Mouse (Mus musculus) large intestine, adult 2 months (tissue): Measurements from ENCODE around the gene CT030661.1. TPM values are rescaled to one million over a fixed set of nuclear protein-coding genes. Genes with fewer than 3 reads are reported as not detected.
"Not testable (repeated sequence)": the region's sequence is repeated elsewhere in the genome, so short reads cannot be mapped to it uniquely, and the experiment has no call there.

Experiments
- DNase-seq: peaks from one replicate; pipeline ENCODE4 v3.0.0-alpha.2; 2012; ENCODE audit warnings: low read depth, low spot score
- WGBS: fragments of 180-500 bp; shearing (Covaris S2); methylation state at CpG from one replicate; pipeline ENCODE4 v1.1.7; 2018; 5-methylcytosine and 5-hydroxymethylcytosine counted together
- polyA plus RNA-seq: library from polyadenylated mRNA; depleted of rRNA; stranded (reverse); fragments of >200 nt; gene quantifications from 2 replicates; pipeline ENCODE4 v1.2.3, GENCODE M21; 2012; rRNA removed

The CT030661.1 gene
- polyA plus RNA-seq: 0.74 and 1.0 TPM in 2 replicates

DNA sequence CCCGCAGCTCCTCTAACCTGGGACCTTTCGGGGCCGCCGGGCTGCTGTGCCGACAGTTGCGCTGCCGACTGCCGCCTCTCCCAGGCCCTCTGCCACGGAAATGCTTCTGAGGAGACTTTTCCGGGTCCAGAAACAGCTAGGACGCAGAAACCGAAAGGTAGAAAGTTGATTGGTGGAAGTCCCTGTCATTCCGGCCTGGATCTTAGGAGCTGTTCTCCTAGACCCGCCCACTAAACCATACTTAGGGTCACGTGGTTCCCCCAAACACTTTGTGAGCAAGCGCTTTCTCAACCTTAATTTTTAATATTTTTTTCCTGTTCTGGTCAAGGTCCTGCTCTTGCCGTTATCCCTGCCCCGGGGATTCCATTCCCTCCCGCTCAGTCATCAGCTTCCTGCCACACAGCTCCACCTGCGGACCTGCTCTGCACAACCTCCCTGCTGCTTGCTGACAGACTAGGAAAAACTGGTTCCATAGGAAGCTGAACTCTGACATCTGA, at the start of gene CT030661.1:
TSS of gene CT030661.1 (minus strand) at position 108 of the 497 bp plus-strand sequence.
- WGBS: under 1% methylated on average over 20 of the region's 20 CpGs
- peak; percentile 98 for DNase-seq

DNA sequence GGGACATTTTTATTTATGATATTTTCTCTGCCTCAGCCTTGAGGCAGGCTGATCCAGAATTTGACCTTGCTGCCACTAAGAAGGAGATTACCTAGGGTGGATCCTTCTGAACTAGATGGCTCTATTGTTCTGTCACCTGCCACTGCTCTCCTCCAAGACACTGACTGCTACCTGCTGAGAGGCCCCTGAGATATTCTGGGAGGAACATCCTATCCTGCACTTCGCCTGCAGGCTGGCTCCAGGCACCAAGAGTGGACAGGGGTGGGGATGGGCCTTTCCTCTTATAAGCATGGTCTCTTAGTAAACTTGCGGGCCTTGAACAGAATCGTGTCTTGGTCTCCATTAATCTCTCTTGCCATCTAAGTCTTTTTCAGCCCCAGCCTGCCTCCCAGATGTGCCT, 49.3 kb upstream of the CT030661.1 start:
- DNase-seq: no peak
- 95% methylated on average over 3 of the region's 3 CpGs for WGBS

- whole genome bisulfite sequencing: under 1% methylated on average over 33 of the region's 43 CpGs
Observed at GRCm38 (mm10) chr17:22361101-22361781, 46.6 kb upstream of the CT030661.1 start, which contains the start of the genes Zfp944 and Zfp758. Zfp944 (minus strand) TSS chr17:22361400. Zfp758 (plus strand) TSS chr17:22361453.

DNA sequence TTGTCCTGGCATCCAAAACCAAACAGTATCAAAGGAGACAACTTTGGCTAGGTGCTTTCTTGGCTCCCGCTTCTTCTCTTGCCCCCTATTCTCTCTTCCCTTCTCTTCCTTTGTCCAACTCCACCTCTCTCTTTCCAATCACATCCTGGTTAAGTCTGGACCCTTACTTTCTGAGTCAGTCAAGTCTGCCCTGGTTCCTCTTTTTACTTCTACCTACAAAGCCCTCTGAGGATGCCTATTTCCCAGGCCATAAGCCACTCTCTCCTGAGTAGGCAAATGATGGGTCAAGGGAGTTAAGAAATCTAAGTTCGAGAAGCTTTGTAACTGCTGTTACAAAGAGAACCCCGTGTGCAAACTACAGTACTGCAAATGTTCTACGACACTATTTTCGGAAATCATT, 45.9 kb upstream of the CT030661.1 start:
- WGBS: 20% methylated on average over 5 of the region's 5 CpGs
- DNase-seq: no peak

More at GRCm38 (mm10) chr17:22361101-22361781, 46.6 kb upstream of the CT030661.1 start, which contains the start of the genes Zfp944 and Zfp758:
- not testable (repeated sequence) for DNase-seq

- no peak for DNase-seq
Observed at GRCm38 (mm10) chr17:22352794-22353193, 38.2 kb upstream of the CT030661.1 start.

DNA sequence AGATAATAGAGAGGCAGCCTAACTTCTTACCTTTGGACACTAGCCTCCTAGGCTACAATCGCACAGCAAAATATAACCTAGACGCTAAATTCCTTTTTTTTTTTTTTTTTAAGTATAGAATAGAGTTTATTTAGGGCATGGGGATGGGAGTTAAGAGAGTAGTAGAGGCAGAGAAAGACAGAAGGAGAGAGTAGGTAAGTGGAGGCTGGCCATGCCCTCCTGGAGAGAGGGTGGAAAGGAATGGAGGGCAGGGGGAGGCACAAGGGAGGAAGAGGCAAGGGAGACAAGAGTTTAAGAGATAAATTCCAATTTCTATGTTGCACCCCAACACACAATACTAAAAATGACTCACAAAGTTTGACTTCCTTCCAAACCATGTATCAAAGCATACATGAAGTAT, 610 bp upstream of the CT030661.1 start:
- not testable (repeated sequence) for DNase-seq
- 0% methylated on average over 2 of the region's 2 CpGs for WGBS

GRCm38 (mm10) chr17:22314219-22314618, 418 bp downstream of the CT030661.1 start:
- 0% methylated on average over 3 of the region's 3 CpGs for WGBS
- DNase-seq: not testable (repeated sequence)

Other genes starting within 250 kb of the CT030661.1 start
- 0.15 TPM in 2 replicates for gene Zfp947, start 148.6 kb downstream of the CT030661.1 start, polyA plus RNA-seq
- 0.42 and 0.48 TPM in 2 replicates for gene Zfp994, start 89.2 kb downstream of the CT030661.1 start, polyA plus RNA-seq
- gene Zfp944, start 46.6 kb upstream of the CT030661.1 start, polyA plus RNA-seq: 1.7 and 3.0 TPM in 2 replicates
- gene Zfp758, start 46.6 kb upstream of the CT030661.1 start, polyA plus RNA-seq: 0.41 and 0.88 TPM in 2 replicates
- gene Zfp946, start 109.4 kb upstream of the CT030661.1 start, polyA plus RNA-seq: 3.5 and 6.0 TPM in 2 replicates